Mouse (Mus musculus): ENCODE measurements at regions not wholly inside any gene's neighbourhood (a gene's known extent, or its start where the extent isn't known, plus 50 kb on each side); places are given as distances from the start of the nearest gene placed in this dataset.
"Not testable (repeated sequence)": the region's sequence is repeated elsewhere in the genome, so short reads cannot be mapped to it uniquely, and the experiment has no call there.

GRCm38 (mm10) chr3:8310379-8311128, 1299.3 kb downstream of the Zfp704 start:
- intact Hi-C loops (cut with DNase I), result no loop called here

GRCm38 (mm10) chr3:8307296-8307695, 1302.6 kb downstream of the Zfp704 start:
- intact Hi-C loops (cut with DNase I), result no loop called here

- intact Hi-C loops (cut with DNase I), result no loop called here
These were observed 1305.1 kb downstream of the Zfp704 start for GRCm38 (mm10) chr3:8304784-8305183.

GRCm38 (mm10) chr3:8293036-8293435, 1316.8 kb downstream of the Zfp704 start:
- intact Hi-C loops (cut with DNase I), result no loop called here

- intact Hi-C loops (cut with DNase I), result no loop called here
These were observed 1320.3 kb downstream of the Zfp704 start for GRCm38 (mm10) chr3:8289558-8289957.

- intact Hi-C loops (cut with DNase I), result no loop called here
These were observed 1321.4 kb downstream of the Zfp704 start for GRCm38 (mm10) chr3:8288437-8288836.

- intact Hi-C loops (cut with DNase I), result no loop called here
These were observed 1325.0 kb downstream of the Zfp704 start for GRCm38 (mm10) chr3:8284655-8285428.

- intact Hi-C loops (cut with DNase I), result no loop called here
These were observed 1327.5 kb downstream of the Zfp704 start for GRCm38 (mm10) chr3:8282411-8282810.

GRCm38 (mm10) chr3:8276661-8277060, 1333.2 kb downstream of the Zfp704 start:
- intact Hi-C loops (cut with DNase I), result no loop called here

- intact Hi-C loops (cut with DNase I), result no loop called here
These were observed 1339.0 kb downstream of the Zfp704 start for GRCm38 (mm10) chr3:8270935-8271298.

- intact Hi-C loops (cut with DNase I), result no loop called here
These were observed 1339.6 kb downstream of the Zfp704 start for GRCm38 (mm10) chr3:8270009-8270934.

- intact Hi-C loops (cut with DNase I), result no loop called here
These were observed 1344.1 kb downstream of the Zfp704 start for GRCm38 (mm10) chr3:8265783-8266182.

GRCm38 (mm10) chr3:8264366-8265033, 1345.4 kb downstream of the Zfp704 start:
- intact Hi-C loops (cut with DNase I), result no loop called here

- intact Hi-C loops (cut with DNase I), result no loop called here
These were observed 1352.6 kb downstream of the Zfp704 start for GRCm38 (mm10) chr3:8257293-8257692.

GRCm38 (mm10) chr3:8252311-8252710, 1357.6 kb downstream of the Zfp704 start:
- intact Hi-C loops (cut with DNase I), result no loop called here

GRCm38 (mm10) chr3:8248911-8249310, 1361.0 kb downstream of the Zfp704 start:
- intact Hi-C loops (cut with DNase I), result no loop called here

GRCm38 (mm10) chr3:8245822-8246221, 1364.1 kb downstream of the Zfp704 start:
- intact Hi-C loops (cut with DNase I), result not testable (repeated sequence)

GRCm38 (mm10) chr3:8245195-8245789, 1364.6 kb downstream of the Zfp704 start:
- intact Hi-C loops (cut with DNase I), result not testable (repeated sequence)

- intact Hi-C loops (cut with DNase I), result not testable (repeated sequence)
These were observed 1365.2 kb downstream of the Zfp704 start for GRCm38 (mm10) chr3:8244526-8245194.
